Comparison of ENCODE assay signal across 16 mouse cellular contexts in the genomic region with DNA sequence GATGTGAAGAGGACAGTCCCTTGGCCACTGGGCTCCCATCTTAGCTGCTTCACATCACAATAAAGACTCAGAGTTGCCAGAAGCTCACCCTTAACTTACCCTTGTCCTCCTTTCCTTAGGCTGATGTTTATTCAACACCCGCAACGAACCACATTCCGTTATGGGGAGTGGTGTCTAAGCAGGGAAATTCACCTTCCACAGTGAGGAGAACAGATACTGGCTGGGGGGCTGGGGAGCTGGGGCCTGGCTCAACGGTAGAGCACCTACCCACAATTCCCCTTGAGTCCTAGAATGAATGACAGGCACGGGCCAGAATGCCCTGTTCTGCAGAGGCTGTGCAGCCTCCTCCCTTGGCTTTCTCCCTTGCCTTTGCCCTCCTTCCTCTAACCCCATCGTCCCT. TPM values are rescaled to one million over a fixed set of nuclear protein-coding genes. Genes with fewer than 3 reads are reported as not detected.
DNase-seq lines count a peak whose midpoint lies in the region; ATAC-seq and TF ChIP-seq lines count a peak whose summit lies in the region.
"Had no signal": no experiment of that assay in that cellular context is flagged by ENCODE, and none has a peak within 500 bp of the region (broad histone marks: within the 10 kb centered on the region; RNA-seq: fewer than 3 reads in every experiment).

No protein-coding gene starts in this region.

- H3K27me3 ChIP-seq in intestine, embryonic 16.5 days (replicated peaks; ENCODE audit: control insufficient read depth, insufficient read depth, low read length), result no peaks in the 10 kb centered on the region
- H3K27me3 ChIP-seq in stomach, embryonic 15.5 days (replicated peaks), result no peaks in the 10 kb centered on the region
- H3K27me3 ChIP-seq in hindbrain, embryonic 16.5 days (replicated peaks; ENCODE audit: control insufficient read depth, insufficient read depth, low read length), result no peaks in the 10 kb centered on the region; the same call in 1 of the 2 replicates
- H3K27me3 ChIP-seq: embryonic facial prominence, embryonic 12.5 days; midbrain, embryonic 13.5 days had no signal

- WGBS in intestine, embryonic 16.5 days, result 28% methylated on average over 6 of the region's 6 CpGs
- 33% methylated on average over 6 of the region's 6 CpGs for WGBS in stomach, embryonic 15.5 days
- WGBS in hindbrain, embryonic 16.5 days, result 71% methylated on average over 6 of the region's 6 CpGs

- peaks cover 13 to 16% of the 10 kb centered on the region in 2 experiments; a peak in 3 of 4 replicates for H3K4me1 ChIP-seq in ES-E14 (ENCODE audit: control insufficient read depth in 2 of 2, insufficient read depth in 2 of 2, low read length in 2 of 2, poor library complexity in 1 of 2)
- peaks cover 14% of the 10 kb centered on the region for H3K4me1 ChIP-seq in intestine, embryonic 16.5 days (ENCODE audit: control insufficient read depth, insufficient read depth, low read length)
- peaks cover 13% of the 10 kb centered on the region for H3K4me1 ChIP-seq in stomach, embryonic 15.5 days
- H3K4me1 ChIP-seq in hindbrain, embryonic 16.5 days (ENCODE audit: control insufficient read depth, insufficient read depth, low read depth, low read length), result no peaks in the 10 kb centered on the region
- H3K4me1 ChIP-seq: hindbrain, embryonic 13.5 days; midbrain, embryonic 13.5 days had no signal

- in situ Hi-C loops in ES-E14 (cut with MboI; ENCODE audit: low sequenced_read_pairs in 2 of 2, unreplicated experiment in 2 of 2), result no loop called here

- peaks cover 6% of the 10 kb centered on the region; the same call in 1 of the 2 replicates for H3K36me3 ChIP-seq in ES-E14 (ENCODE audit: control insufficient read depth, insufficient read depth, low read length, poor library complexity, severe bottlenecking)
- no peaks in the 10 kb centered on the region for H3K36me3 ChIP-seq in intestine, embryonic 16.5 days (ENCODE audit: control insufficient read depth, insufficient read depth, low read length)
- H3K36me3 ChIP-seq in stomach, embryonic 15.5 days, result no peaks in the 10 kb centered on the region
- H3K36me3 ChIP-seq in hindbrain, embryonic 16.5 days (ENCODE audit: control insufficient read depth, insufficient read depth, low read length), result no peaks in the 10 kb centered on the region
- H3K36me3 ChIP-seq: embryonic facial prominence, embryonic 12.5 days; forebrain, embryonic 10.5 days; hindbrain, embryonic 13.5 days; midbrain, embryonic 13.5 days had no signal

- no peaks in the 10 kb centered on the region for H3K9me3 ChIP-seq in ES-E14 (ENCODE audit: control insufficient read depth, insufficient read depth, low read depth, low read length)
- H3K9me3 ChIP-seq in intestine, embryonic 16.5 days (ENCODE audit: control insufficient read depth, low read length), result no peaks in the 10 kb centered on the region
- H3K9me3 ChIP-seq in stomach, embryonic 15.5 days, result no peaks in the 10 kb centered on the region
- H3K9me3 ChIP-seq in hindbrain, embryonic 16.5 days (ENCODE audit: control insufficient read depth, low read length), result no peaks in the 10 kb centered on the region
- H3K9me3 ChIP-seq: embryonic facial prominence, embryonic 12.5 days; forebrain, embryonic 10.5 days; hindbrain, embryonic 13.5 days; midbrain, embryonic 13.5 days had no signal

- ATAC-seq in intestine, embryonic 16.5 days, result peak; percentile 34; the same call in 1 of the 2 replicates
- 0 out of 2 replicates have a peak, but pooled peaks have one; percentile 30 for ATAC-seq in stomach, embryonic 15.5 days (ENCODE audit: insufficient read depth, low FRiP score, low read depth)
- no peak for ATAC-seq in hindbrain, embryonic 16.5 days
- ATAC-seq: CD4-positive, CD25-positive, alpha-beta regulatory T cell, adult 4 months; midbrain, embryonic 13.5 days had no signal

- H3K4me2 ChIP-seq in intestine, embryonic 16.5 days (ENCODE audit: low read depth, low read length), result no peak overlapping the region
- H3K4me2 ChIP-seq in stomach, embryonic 15.5 days, result no peak overlapping the region
- H3K4me2 ChIP-seq in hindbrain, embryonic 16.5 days (ENCODE audit: low read length), result no peak overlapping the region
- H3K4me2 ChIP-seq: embryonic facial prominence, embryonic 12.5 days; hindbrain, embryonic 13.5 days; midbrain, embryonic 13.5 days had no signal

- H3K9ac ChIP-seq in ES-E14 (ENCODE audit: insufficient read depth, low read depth, low read length, poor library complexity, severe bottlenecking), result peak overlapping the region; percentile 79; the same call in 1 of the 2 replicates
- H3K9ac ChIP-seq in intestine, embryonic 16.5 days (ENCODE audit: low read depth, low read length), result peak overlapping the region; percentile 6; the same call in 1 of the 2 replicates
- H3K9ac ChIP-seq in stomach, embryonic 15.5 days, result no peak overlapping the region
- no peak overlapping the region for H3K9ac ChIP-seq in hindbrain, embryonic 16.5 days (ENCODE audit: low read depth, low read length)
- H3K9ac ChIP-seq: embryonic facial prominence, embryonic 12.5 days; hindbrain, embryonic 13.5 days; midbrain, embryonic 13.5 days had no signal

- peak overlapping the region; percentile 64 to 71; a peak in 3 of 4 replicates for H3K4me3 ChIP-seq in ES-E14 (ENCODE audit: insufficient read depth in 1 of 2, low read depth in 1 of 2, low read length in 2 of 2, poor library complexity in 1 of 2, severe bottlenecking in 1 of 2)
- H3K4me3 ChIP-seq in intestine, embryonic 16.5 days (ENCODE audit: low read length), result no peak overlapping the region
- H3K4me3 ChIP-seq in stomach, embryonic 15.5 days (replicated peaks), result no peak overlapping the region
- H3K4me3 ChIP-seq in hindbrain, embryonic 16.5 days (ENCODE audit: low read length), result no peak overlapping the region
- H3K4me3 ChIP-seq: embryonic facial prominence, embryonic 12.5 days; forebrain, embryonic 10.5 days; hindbrain, embryonic 13.5 days; midbrain, embryonic 13.5 days had no signal

- H3K27ac ChIP-seq in ES-E14 (ENCODE audit: insufficient read depth, low read depth, low read length, poor library complexity, severe bottlenecking), result peak overlapping the region; percentile 98
- no peak overlapping the region for H3K27ac ChIP-seq in intestine, embryonic 16.5 days (ENCODE audit: low read length)
- H3K27ac ChIP-seq in stomach, embryonic 15.5 days, result no peak overlapping the region
- H3K27ac ChIP-seq in hindbrain, embryonic 16.5 days (ENCODE audit: low read depth, low read length), result no peak overlapping the region
- H3K27ac ChIP-seq: embryonic facial prominence, embryonic 12.5 days; forebrain, embryonic 10.5 days; hindbrain, embryonic 13.5 days; midbrain, embryonic 13.5 days had no signal

- DNase-seq in kidney, postnatal 14 days, result peak; percentile 53
- no peak for DNase-seq in kidney, adult 9 months
- no peak for DNase-seq in ES-E14 (ENCODE audit: low read depth, low spot score)
- DNase-seq in gastrocnemius, postnatal 4 days (ENCODE audit: low spot score in 2 of 2), result no peak
- DNase-seq: cerebellum, postnatal 14 days; spleen, adult 18-20 months had no signal

TF ChIP-seq in ES-E14, 5 proteins besides CTCF, POLR2A, EP300 and RAD21:
- no peak for TF ChIP-seq CHD2 (IDR thresholded peaks at IDR 0.05; ENCODE audit: low read depth, low read length)
- TF ChIP-seq MAFK (IDR thresholded peaks at IDR 0.05; ENCODE audit: insufficient read depth, low read depth, low read length), result no peak
- no peak for TF ChIP-seq ZC3H11A (IDR thresholded peaks at IDR 0.05; ENCODE audit: borderline replicate concordance, low read depth, low read length)
- TF ChIP-seq ZNF384 (IDR thresholded peaks at IDR 0.05; ENCODE audit: low read depth, low read length), result no peak
- no peak for TF ChIP-seq HCFC1 (IDR thresholded peaks at IDR 0.05; ENCODE audit: borderline replicate concordance, insufficient read depth, low read length)

RNA-seq across cellular contexts. Expression of a gene that starts 4.2 kb away (rescaled TPM):
- total RNA-seq in ES-E14 (2012; rRNA removed), result 32.5 and 33.0 TPM in 2 replicates
- 2.9 and 3.3 TPM in 2 replicates for polyA plus RNA-seq in intestine, embryonic 16.5 days (2015; fragmentation: Nextera tagmentation; extraction: Ambion mirVana)
- polyA plus RNA-seq in stomach, embryonic 15.5 days (2015; fragmentation: Nextera tagmentation; extraction: Ambion mirVana), result 2.2 and 3.9 TPM in 2 replicates
- polyA plus RNA-seq in hindbrain, embryonic 16.5 days (2015; fragmentation: Nextera tagmentation; extraction: Ambion mirVana), result 0.43 and 0.80 TPM in 2 replicates
- under 1 TPM; 0.61 to 0.80 TPM for total RNA-seq in gastrocnemius, postnatal 4 days (2021)
- total RNA-seq: layer of hippocampus, postnatal 10 days; liver, adult 2 months had no signal
- polyA plus RNA-seq: liver, adult 2 months had no signal

RNA-seq across cellular contexts. Expression of a gene that starts 11.0 kb away (rescaled TPM):
- 60.3 and 87.7 TPM in 2 replicates for total RNA-seq in ES-E14 (2012; rRNA removed)
- polyA plus RNA-seq in intestine, embryonic 16.5 days (2015; fragmentation: Nextera tagmentation; extraction: Ambion mirVana), result 59.9 and 65.4 TPM in 2 replicates
- polyA plus RNA-seq in stomach, embryonic 15.5 days (2015; fragmentation: Nextera tagmentation; extraction: Ambion mirVana), result 78.8 and 87.1 TPM in 2 replicates
- 22.7 and 27.0 TPM in 2 replicates for polyA plus RNA-seq in hindbrain, embryonic 16.5 days (2015; fragmentation: Nextera tagmentation; extraction: Ambion mirVana)
- total RNA-seq in gastrocnemius, postnatal 4 days (2021), result 10 to 100 TPM; 32.2 to 36.3 TPM

RNA-seq across cellular contexts. Expression of a gene that starts 32.8 kb away (rescaled TPM):
- total RNA-seq in ES-E14 (2012; rRNA removed), result 17.8 and 20.2 TPM in 2 replicates
- 1.4 and 1.6 TPM in 2 replicates for polyA plus RNA-seq in intestine, embryonic 16.5 days (2015; fragmentation: Nextera tagmentation; extraction: Ambion mirVana)
- 2.9 TPM in 2 replicates for polyA plus RNA-seq in stomach, embryonic 15.5 days (2015; fragmentation: Nextera tagmentation; extraction: Ambion mirVana)
- polyA plus RNA-seq in hindbrain, embryonic 16.5 days (2015; fragmentation: Nextera tagmentation; extraction: Ambion mirVana), result 2.2 and 3.1 TPM in 2 replicates
- total RNA-seq in gastrocnemius, postnatal 4 days (2021), result 10 to 100 TPM; 17.1 to 20.3 TPM

RNA-seq across cellular contexts. Expression of a gene that starts 32.8 kb away (rescaled TPM):
- 31.4 and 37.9 TPM in 2 replicates for total RNA-seq in ES-E14 (2012; rRNA removed)
- 17.3 and 19.1 TPM in 2 replicates for polyA plus RNA-seq in intestine, embryonic 16.5 days (2015; fragmentation: Nextera tagmentation; extraction: Ambion mirVana)
- polyA plus RNA-seq in stomach, embryonic 15.5 days (2015; fragmentation: Nextera tagmentation; extraction: Ambion mirVana), result 21.1 and 36.1 TPM in 2 replicates
- 17.5 and 18.2 TPM in 2 replicates for polyA plus RNA-seq in hindbrain, embryonic 16.5 days (2015; fragmentation: Nextera tagmentation; extraction: Ambion mirVana)
- total RNA-seq in gastrocnemius, postnatal 4 days (2021), result 10 to 100 TPM; 22.7 to 23.5 TPM

RNA-seq across cellular contexts. Expression of a gene that starts 48.7 kb away (rescaled TPM):
- 131 and 178 TPM in 2 replicates for total RNA-seq in ES-E14 (2012; rRNA removed)
- polyA plus RNA-seq in intestine, embryonic 16.5 days (2015; fragmentation: Nextera tagmentation; extraction: Ambion mirVana), result 251 and 266 TPM in 2 replicates
- polyA plus RNA-seq in stomach, embryonic 15.5 days (2015; fragmentation: Nextera tagmentation; extraction: Ambion mirVana), result 214 and 230 TPM in 2 replicates
- 141 and 151 TPM in 2 replicates for polyA plus RNA-seq in hindbrain, embryonic 16.5 days (2015; fragmentation: Nextera tagmentation; extraction: Ambion mirVana)
- 100 to 1,000 TPM; 182 to 199 TPM for total RNA-seq in gastrocnemius, postnatal 4 days (2021)

Comparison
In these comparisons a context has a peak if more than half of its experiments do, and no peak if none do; other contexts are left out.
1. H3K4me3 ChIP-seq: peak in ES-E14 (2 of 2); none in intestine, embryonic 16.5 days (single experiment), stomach, embryonic 15.5 days (single experiment) and hindbrain, embryonic 16.5 days (single experiment).
2. H3K9ac ChIP-seq: peak in ES-E14 (single experiment) and intestine, embryonic 16.5 days (single experiment); none in stomach, embryonic 15.5 days (single experiment) and hindbrain, embryonic 16.5 days (single experiment).